Mouse (Mus musculus) thymus, postnatal 0 days (tissue): Measurements from ENCODE around the gene Gm29423. TPM values are rescaled to one million over a fixed set of nuclear protein-coding genes. Genes with fewer than 3 reads are reported as not detected.
"Not testable (repeated sequence)": the region's sequence is repeated elsewhere in the genome, so short reads cannot be mapped to it uniquely, and the experiment has no call there.

Source experiments
- DNase-seq: peaks from one replicate; pipeline ENCODE4 v3.0.0-alpha.2; 2015; ENCODE audit warnings: low spot score
- polyA plus RNA-seq: library from polyadenylated mRNA; unstranded; fragments of >200 nt; fragmentation: Nextera tagmentation; extraction: Ambion mirVana; gene quantifications from 2 replicates; pipeline ENCODE4 v1.2.1, GENCODE M21; 2015

Gm29423 gene
- polyA plus RNA-seq = not detected in 2 replicates

- DNase-seq = not testable (repeated sequence)
These were observed at the start of gene Gm29423, which contains the start of gene Gm29644 for GRCm38 (mm10) chrY:70303187-70303586. Gm29423 (minus strand) TSS chrY:70303287. Gm29644 (minus strand) TSS chrY:70303343.

DNA sequence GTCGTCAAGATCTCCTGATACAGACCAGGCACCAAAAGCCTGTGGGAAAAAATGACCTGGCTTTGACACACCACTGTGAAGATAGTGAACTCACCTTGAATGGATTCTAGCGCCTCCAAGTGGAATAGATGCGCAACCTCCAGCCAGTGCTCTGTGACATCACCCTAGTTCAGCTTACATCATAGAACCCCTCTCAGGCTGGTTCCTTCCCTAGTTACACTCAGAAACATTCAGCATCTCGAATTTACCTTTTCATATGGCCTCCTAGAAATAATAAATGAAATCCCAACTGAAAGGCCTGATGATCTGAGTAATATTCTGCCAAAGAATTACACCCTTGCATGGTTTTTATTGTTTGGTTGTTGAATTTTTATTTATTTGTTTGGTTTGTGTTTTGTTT lies 29.5 kb downstream of the Gm29423 start, which contains the start of gene Gm21118:
TSS of gene Gm21118 (minus strand) at position 101 of the 400 bp plus-strand sequence.
- DNase-seq = not testable (repeated sequence)

Other genes starting within 250 kb of the Gm29423 start
- gene Gm21118, start 29.6 kb downstream of the Gm29423 start, polyA plus RNA-seq = not detected in 2 replicates
- not detected in 2 replicates for gene Gm29644, start 56 bp upstream of the Gm29423 start, polyA plus RNA-seq
- not detected in 2 replicates for gene Gm20888, start 138.6 kb upstream of the Gm29423 start, polyA plus RNA-seq